Mouse (Mus musculus) forebrain, embryonic 15.5 days (tissue): Measurements from ENCODE around the gene Kmt5c. TPM values are rescaled to one million over a fixed set of nuclear protein-coding genes. Genes with fewer than 3 reads are reported as not detected.

Experiments used
- ATAC-seq: fragments of 200-750 bp; cut with Nextera tagmentation; replicated peaks from 2 replicates; pipeline ENCODE4 v1.8.0; 2017; ENCODE audit warnings: mild to moderate bottlenecking, moderate TSS enrichment, moderate library complexity
- H3K27ac ChIP-seq: fragments of 300-500 bp; sonication (generic); replicated peaks from 2 replicates; pipeline ENCODE4 v1.5.1; 2015; ENCODE audit warnings: mild to moderate bottlenecking, inconsistent platforms
- H3K27me3 ChIP-seq: fragments of 300-500 bp; sonication (generic); 2 replicates; pipeline ENCODE4 v1.6.1; 2015; ENCODE audit warnings: inconsistent platforms
- H3K36me3 ChIP-seq: fragments of 300-500 bp; sonication (generic); 2 replicates; pipeline ENCODE4 v1.6.1; 2015; ENCODE audit warnings: mild to moderate bottlenecking, inconsistent platforms
- H3K4me1 ChIP-seq: fragments of 300-500 bp; sonication (generic); 2 replicates; pipeline ENCODE4 v1.6.1; 2015; ENCODE audit warnings: inconsistent platforms
- H3K4me2 ChIP-seq: fragments of 300-500 bp; sonication (generic); replicated peaks from 2 replicates; pipeline ENCODE4 v1.6.1; 2015; ENCODE audit warnings: mild to moderate bottlenecking, inconsistent platforms
- H3K4me3 ChIP-seq: fragments of 300-500 bp; sonication (generic); 2 replicates; pipeline ENCODE4 v1.5.1; 2015; ENCODE audit warnings: mild to moderate bottlenecking, inconsistent platforms
- H3K9ac ChIP-seq: fragments of 300-500 bp; sonication (generic); replicated peaks from 2 replicates; pipeline ENCODE4 v1.6.1; 2015; ENCODE audit warnings: mild to moderate bottlenecking, inconsistent platforms
- H3K9me3 ChIP-seq: fragments of 300-500 bp; sonication (generic); 2 replicates; pipeline ENCODE4 v1.6.1; 2016; ENCODE audit warnings: inconsistent platforms
- WGBS: fragments of 180-500 bp; shearing (Covaris S2); methylation state at CpG from one replicate; pipeline ENCODE4 v1.1.7; 2015; ENCODE audit warnings: mixed read lengths; 5-methylcytosine and 5-hydroxymethylcytosine counted together
- polyA plus RNA-seq: library from polyadenylated mRNA; unstranded; fragments of >200 nt; fragmentation: Nextera tagmentation; extraction: Ambion mirVana; gene quantifications from 2 replicates; pipeline ENCODE4 v1.2.1, GENCODE M21; 2015

The Kmt5c gene
- polyA plus RNA-seq, 1 experiment from 2014 or later, result 64.3 TPM

DNA sequence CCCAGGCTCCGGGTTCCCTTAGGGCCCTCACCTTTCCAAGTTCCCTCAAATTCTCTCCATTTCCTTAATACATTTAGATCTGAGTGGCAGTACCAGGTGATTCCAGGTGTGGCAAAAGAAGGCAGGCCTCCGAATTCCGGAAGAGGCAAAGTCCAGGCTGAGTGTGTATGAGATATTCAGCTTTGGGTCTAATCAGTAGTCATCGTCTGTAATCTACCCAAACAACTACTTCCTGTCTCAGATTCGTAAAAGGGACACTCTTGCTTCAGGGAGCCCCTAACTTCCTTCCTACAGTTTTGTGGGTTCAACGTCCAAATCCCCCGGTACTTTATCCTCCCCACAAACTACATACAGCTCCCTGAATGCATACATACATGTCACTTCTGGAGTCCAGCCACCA lies 14.7 kb upstream of the Kmt5c start, which contains the start of gene Tmem150b:
Tmem150b (minus strand) TSS at position 81 of the 400 bp plus-strand sequence.
- Histone ChIP-seq H3K4me1 (no peaks in the 10 kb centered on the region), H3K27me3 (no peaks in the 10 kb centered on the region), H3K4me2 (no peak within 1 kb of the TSS), H3K36me3 (no peaks in the 10 kb centered on the region), H3K4me3 (no peak within 1 kb of the TSS), H3K9ac (no peak within 1 kb of the TSS), H3K9me3 (no peaks in the 10 kb centered on the region), H3K27ac (no peak within 1 kb of the TSS)
- ATAC-seq, result no peak
- WGBS, result 82% methylated on average over 7 of the region's 7 CpGs

GRCm38 (mm10) chr7:4731090-4731489 lies 8.8 kb upstream of the Kmt5c start:
- Histone ChIP-seq H3K4me1 (no peaks in the 10 kb centered on the region), H3K27me3 (no peaks in the 10 kb centered on the region), H3K9ac (no peak overlapping the region), H3K4me2 (no peak overlapping the region), H3K4me3 (no peak overlapping the region), H3K27ac (no peak overlapping the region), H3K9me3 (no peaks in the 10 kb centered on the region), H3K36me3 (no peaks in the 10 kb centered on the region)
- 85% methylated on average over 5 of the region's 5 CpGs for WGBS
- ATAC-seq, result no peak

- Histone ChIP-seq H3K9me3 (no peaks in the 10 kb centered on the region), H3K27me3 (no peaks in the 10 kb centered on the region), H3K27ac (no peak overlapping the region), H3K9ac (no peak overlapping the region), H3K4me1 (no peaks in the 10 kb centered on the region), H3K36me3 (no peaks in the 10 kb centered on the region), H3K4me3 (no peak overlapping the region), H3K4me2 (no peak overlapping the region)
- 78% methylated on average over 6 of the region's 6 CpGs for WGBS
- no peak for ATAC-seq
Observed at GRCm38 (mm10) chr7:4732968-4733392, 6.9 kb upstream of the Kmt5c start.

- H3K36me3 ChIP-seq, result no peaks in the 10 kb centered on the region
- 31% methylated on average over 10 of the region's 10 CpGs for WGBS
- H3K4me3 ChIP-seq, result peak overlapping the region; percentile 74
- peak overlapping the region; percentile 29; the same call in 1 of the 2 replicates for H3K9ac ChIP-seq
- H3K4me1 ChIP-seq, result peaks cover 36% of the 10 kb centered on the region
- peak overlapping the region; percentile 49 for H3K4me2 ChIP-seq
- H3K27me3 ChIP-seq, result no peaks in the 10 kb centered on the region
- ATAC-seq, result no peak
- peak overlapping the region; percentile 94 for H3K27ac ChIP-seq
- no peaks in the 10 kb centered on the region for H3K9me3 ChIP-seq
Observed at GRCm38 (mm10) chr7:4739041-4739543, 823 bp upstream of the Kmt5c start.

DNA sequence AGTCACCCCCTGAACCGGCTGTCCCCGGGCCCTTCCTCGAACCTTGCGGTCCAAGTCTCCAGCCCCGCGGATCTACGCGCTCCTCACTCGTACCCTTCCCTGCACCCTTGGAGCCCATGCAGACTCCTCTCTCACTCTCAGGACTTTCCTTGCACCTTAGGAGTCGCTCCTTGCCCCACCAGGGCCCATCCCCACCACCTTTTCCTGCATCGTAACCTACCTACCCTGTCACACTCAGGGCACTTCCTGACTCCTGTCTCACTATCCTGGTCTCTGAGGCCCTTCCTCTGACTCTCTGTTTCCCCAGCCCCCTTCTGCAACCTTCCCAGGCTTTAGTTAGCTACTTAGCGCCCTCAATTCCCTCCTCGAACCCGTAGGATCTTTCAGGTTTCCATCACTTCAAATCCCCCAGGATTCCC lies 403 bp downstream of the Kmt5c start:
- peak overlapping the region; percentile 94 for H3K27ac ChIP-seq
- peak overlapping the region; percentile 74 for H3K4me3 ChIP-seq
- peaks cover 36% of the 10 kb centered on the region for H3K4me1 ChIP-seq
- peak overlapping the region; percentile 82 for H3K4me2 ChIP-seq
- H3K9ac ChIP-seq, result peak overlapping the region; percentile 89
- ATAC-seq, result peak; percentile 49; the same call in 1 of the 2 replicates
- H3K9me3 ChIP-seq, result no peaks in the 10 kb centered on the region
- H3K27me3 ChIP-seq, result no peaks in the 10 kb centered on the region
- under 1% methylated on average over 14 of the region's 14 CpGs for WGBS
- no peaks in the 10 kb centered on the region for H3K36me3 ChIP-seq

DNA sequence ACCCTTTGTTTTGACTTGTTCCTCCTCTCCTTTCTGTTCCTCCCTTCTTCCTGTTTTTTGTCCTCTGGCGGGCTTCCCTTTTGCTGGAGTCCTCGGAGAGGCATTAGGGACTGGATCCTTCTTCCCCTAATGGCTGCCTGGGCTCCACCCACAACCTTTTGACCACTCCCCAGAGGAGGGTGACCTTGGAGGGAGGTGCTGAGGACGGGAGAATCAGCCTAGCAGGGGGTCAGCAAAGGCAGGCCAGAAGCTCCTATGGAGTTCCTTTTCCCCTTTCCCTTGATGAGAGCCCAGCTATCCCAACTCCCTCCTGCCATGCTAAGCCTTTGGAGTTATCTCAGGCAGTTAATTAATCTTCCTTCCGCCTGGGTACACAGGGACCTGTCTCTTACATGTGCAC lies 1.2 kb downstream of the Kmt5c start:
- H3K27ac ChIP-seq, result peak overlapping the region; percentile 94
- H3K4me3 ChIP-seq, result peak overlapping the region; percentile 74
- peaks cover 36% of the 10 kb centered on the region for H3K4me1 ChIP-seq
- H3K9ac ChIP-seq, result peak overlapping the region; percentile 89
- H3K27me3 ChIP-seq, result no peaks in the 10 kb centered on the region
- ATAC-seq, result no peak
- peaks cover 3% of the 10 kb centered on the region; the same call in 1 of the 2 replicates for H3K36me3 ChIP-seq
- peak overlapping the region; percentile 82 for H3K4me2 ChIP-seq
- 2% methylated on average over 4 of the region's 4 CpGs for WGBS
- no peaks in the 10 kb centered on the region for H3K9me3 ChIP-seq

DNA sequence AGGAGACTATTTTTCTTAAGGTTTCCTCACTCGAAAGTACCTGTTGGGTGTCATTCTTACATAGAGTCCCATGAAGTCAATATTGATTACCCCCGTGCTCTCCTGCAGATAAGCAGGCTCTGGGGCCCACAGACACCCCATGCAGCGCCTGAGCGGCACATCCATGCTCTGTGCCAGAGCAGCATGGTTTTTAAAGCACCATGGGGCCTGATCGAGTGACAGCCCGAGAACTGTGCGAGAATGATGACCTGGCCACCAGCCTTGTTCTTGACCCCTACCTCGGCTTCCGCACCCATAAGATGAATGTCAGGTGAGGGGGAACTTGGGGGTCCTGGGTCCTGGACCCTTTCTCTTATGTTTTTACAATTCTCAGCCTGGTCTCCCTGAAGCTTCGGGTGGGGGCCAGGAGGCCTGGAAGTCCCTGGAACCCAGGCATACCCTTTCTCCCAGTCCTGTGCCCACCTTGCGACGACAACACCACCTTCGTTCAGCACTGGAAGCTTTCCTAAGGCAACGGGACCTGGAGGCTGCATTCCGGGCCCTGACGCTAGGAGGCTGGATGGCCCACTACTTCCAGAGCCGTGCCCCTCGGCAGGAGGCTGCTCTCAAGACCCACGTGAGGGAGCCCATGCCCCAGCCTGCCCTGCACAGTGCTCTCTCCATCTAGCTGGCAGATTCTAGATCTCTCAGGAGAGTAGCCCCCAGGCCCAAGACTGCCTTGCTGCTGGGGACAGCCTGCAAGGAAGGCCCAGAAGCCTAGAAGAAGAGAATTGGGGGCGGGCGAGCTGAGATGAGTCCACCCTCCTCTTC lies 2.0 kb downstream of the Kmt5c start:
- Histone ChIP-seq H3K9me3 (no peaks in the 10 kb centered on the region), H3K4me1 (peaks cover 36% of the 10 kb centered on the region), H3K36me3 (peaks cover 9% of the 10 kb centered on the region), H3K4me3 (peak overlapping the region; percentile 74), H3K9ac (peak overlapping the region; percentile 89; the same call in 1 of the 2 replicates), H3K4me2 (peak overlapping the region; percentile 82), H3K27ac (peak overlapping the region; percentile 94), H3K27me3 (no peaks in the 10 kb centered on the region)
- no peak for ATAC-seq
- 76% methylated on average over 21 of the region's 21 CpGs for WGBS

DNA sequence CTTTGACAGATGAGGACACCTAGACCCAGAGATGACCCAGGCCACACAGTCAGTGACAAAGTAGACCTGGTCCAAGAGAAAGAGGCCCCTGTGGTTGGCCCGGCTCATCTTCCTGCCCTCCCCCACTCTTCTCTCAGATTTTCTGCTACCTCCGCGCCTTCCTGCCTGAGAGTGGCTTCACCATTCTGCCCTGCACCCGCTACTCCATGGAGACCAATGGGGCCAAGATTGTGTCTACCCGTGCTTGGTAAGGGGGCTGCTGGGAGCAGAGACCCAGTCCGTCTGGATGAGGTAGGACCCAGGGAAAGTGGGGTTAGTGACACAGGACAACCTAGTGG lies 2.5 kb downstream of the Kmt5c start:
- H3K4me2 ChIP-seq, result no peak overlapping the region
- H3K9me3 ChIP-seq, result no peaks in the 10 kb centered on the region
- no peaks in the 10 kb centered on the region for H3K27me3 ChIP-seq
- H3K4me1 ChIP-seq, result peaks cover 36% of the 10 kb centered on the region
- H3K36me3 ChIP-seq, result peaks cover 12% of the 10 kb centered on the region
- H3K27ac ChIP-seq, result no peak overlapping the region
- ATAC-seq, result no peak
- H3K9ac ChIP-seq, result no peak overlapping the region
- 83% methylated on average over 6 of the region's 6 CpGs for WGBS
- no peak overlapping the region for H3K4me3 ChIP-seq

DNA sequence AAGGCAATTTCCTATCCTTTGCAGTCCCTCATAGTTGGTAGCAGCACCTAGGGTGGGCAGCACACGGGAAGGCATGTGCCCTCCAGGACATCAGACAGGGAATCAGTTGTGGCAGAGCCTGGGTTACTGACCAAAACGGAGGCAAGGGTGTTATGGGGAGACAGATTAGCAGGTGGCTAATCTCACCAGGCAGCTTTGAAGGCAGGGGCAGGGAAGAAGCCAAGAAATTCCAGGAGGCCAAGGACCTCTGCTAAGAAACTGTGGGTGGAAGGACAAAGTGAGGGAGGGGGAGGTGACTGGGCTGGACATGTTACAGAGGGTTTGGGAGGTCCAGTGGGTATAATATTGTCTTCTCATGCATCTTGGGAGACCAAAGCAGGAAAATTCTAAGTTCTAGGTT lies 3.4 kb downstream of the Kmt5c start:
- H3K27me3 ChIP-seq, result no peaks in the 10 kb centered on the region
- H3K9ac ChIP-seq, result no peak overlapping the region
- 66% methylated on average over 2 of the region's 2 CpGs for WGBS
- no peak for ATAC-seq
- H3K27ac ChIP-seq, result no peak overlapping the region
- H3K9me3 ChIP-seq, result no peaks in the 10 kb centered on the region
- H3K4me2 ChIP-seq, result no peak overlapping the region
- H3K4me3 ChIP-seq, result no peak overlapping the region
- peaks cover 34% of the 10 kb centered on the region for H3K4me1 ChIP-seq
- H3K36me3 ChIP-seq, result peaks cover 12% of the 10 kb centered on the region

GRCm38 (mm10) chr7:4744886-4745285 lies 5.0 kb downstream of the Kmt5c start:
- 93% methylated on average over 6 of the region's 6 CpGs for WGBS
- no peak overlapping the region for H3K27ac ChIP-seq
- H3K4me3 ChIP-seq, result no peak overlapping the region
- H3K4me2 ChIP-seq, result no peak overlapping the region
- ATAC-seq, result no peak
- H3K27me3 ChIP-seq, result no peaks in the 10 kb centered on the region
- peaks cover 25% of the 10 kb centered on the region for H3K4me1 ChIP-seq
- H3K9ac ChIP-seq, result no peak overlapping the region
- no peaks in the 10 kb centered on the region for H3K9me3 ChIP-seq
- peaks cover 12% of the 10 kb centered on the region for H3K36me3 ChIP-seq

DNA sequence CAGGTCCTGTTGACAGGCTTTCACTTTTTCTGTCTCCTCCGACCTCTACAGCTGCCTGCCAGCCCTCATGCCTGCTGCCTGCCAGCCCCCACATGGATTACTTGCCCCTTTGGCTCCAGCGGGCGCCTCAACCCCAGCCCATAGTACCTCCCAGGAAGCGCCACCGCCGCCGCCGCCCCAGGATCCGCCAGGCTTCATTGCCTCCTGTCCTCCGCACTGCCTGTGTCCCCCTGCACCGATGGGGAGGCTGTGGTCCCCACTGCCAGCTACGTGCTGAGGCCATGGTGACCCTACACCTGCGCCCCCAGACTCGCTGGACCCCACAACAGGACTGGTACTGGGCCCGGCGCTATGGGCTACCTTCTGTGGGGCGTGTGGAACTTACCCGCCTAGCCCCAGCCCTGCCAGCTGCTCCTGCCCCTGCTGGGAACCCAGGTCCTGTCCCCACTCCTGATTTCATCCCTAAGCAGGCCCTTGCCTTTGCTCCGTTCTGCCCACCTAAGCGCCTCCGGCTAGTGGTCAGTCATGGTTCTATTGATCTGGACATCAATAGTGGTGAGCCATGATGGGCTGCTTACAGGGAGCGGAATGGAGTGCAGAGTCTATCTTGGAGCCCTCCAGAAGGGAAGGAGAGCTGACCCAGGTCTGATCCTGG lies 6.5 kb downstream of the Kmt5c start:
- peaks cover 12% of the 10 kb centered on the region for H3K36me3 ChIP-seq
- H3K27ac ChIP-seq, result no peak overlapping the region
- WGBS, result 83% methylated on average over 22 of the region's 22 CpGs
- no peak for ATAC-seq
- no peaks in the 10 kb centered on the region for H3K9me3 ChIP-seq
- no peaks in the 10 kb centered on the region for H3K27me3 ChIP-seq
- no peak overlapping the region for H3K4me2 ChIP-seq
- no peak overlapping the region for H3K4me3 ChIP-seq
- H3K9ac ChIP-seq, result no peak overlapping the region
- peaks cover 18% of the 10 kb centered on the region for H3K4me1 ChIP-seq

GRCm38 (mm10) chr7:4747156-4747899 lies 7.4 kb downstream of the Kmt5c start:
- H3K27ac ChIP-seq, result no peak overlapping the region
- H3K4me2 ChIP-seq, result no peak overlapping the region
- peaks cover 12% of the 10 kb centered on the region for H3K36me3 ChIP-seq
- no peaks in the 10 kb centered on the region for H3K27me3 ChIP-seq
- 82% methylated on average over 9 of the region's 9 CpGs for WGBS
- H3K9ac ChIP-seq, result no peak overlapping the region
- H3K9me3 ChIP-seq, result no peaks in the 10 kb centered on the region
- no peak for ATAC-seq
- peaks cover 17% of the 10 kb centered on the region for H3K4me1 ChIP-seq
- H3K4me3 ChIP-seq, result no peak overlapping the region
